Mouse (Mus musculus): ENCODE data around the gene Pcgf2. TPM values are rescaled to one million over a fixed set of nuclear protein-coding genes. Genes with fewer than 3 reads are reported as not detected.
"Not testable (repeated sequence)": the region's sequence is repeated elsewhere in the genome, so short reads cannot be mapped to it uniquely, and the experiment has no call there.

Gene Pcgf2
- polyA plus RNA-seq, 1 experiment: 24.3 TPM

- Histone ChIP-seq H3K79me2 (ENCODE audit: control insufficient read depth, insufficient read depth) (peaks cover 10% of the 10 kb centered on the region), H3ac (ENCODE audit: control insufficient read depth, insufficient read length) (no peak overlapping the region), H3K4me2 (ENCODE audit: low read depth) (peak overlapping the region; percentile 53), H3K36me3 (ENCODE audit: control insufficient read depth, insufficient read depth) (no peaks in the 10 kb centered on the region), H3K4me3 (no peak overlapping the region), H3K27me3 (ENCODE audit: control insufficient read depth, insufficient read depth, insufficient read length) (no peaks in the 10 kb centered on the region)
- TF ChIP-seq POLR2AphosphoS2 (IDR thresholded peaks at IDR 0.05; ENCODE audit: insufficient read length, low read depth) (no peak), USF1 (IDR thresholded peaks at IDR 0.05; ENCODE audit: low read depth) (no peak), POLR2A (IDR thresholded peaks at IDR 0.05; ENCODE audit: insufficient read length, low read depth) (no peak), MAX (IDR thresholded peaks at IDR 0.05; ENCODE audit: low read depth) (no peak), CEBPB (IDR thresholded peaks at IDR 0.05; ENCODE audit: insufficient read depth, poor library complexity, severe bottlenecking) (no peak), TCF12 (IDR thresholded peaks at IDR 0.05; ENCODE audit: insufficient read depth, poor library complexity, severe bottlenecking) (no peak), MYOG (IDR thresholded peaks at IDR 0.05; ENCODE audit: control insufficient read depth in 1 of 3, insufficient read depth in 1 of 3, insufficient read length in 2 of 3, low read depth in 2 of 3) (no peak), MYOD1 (IDR thresholded peaks at IDR 0.05; ENCODE audit: control insufficient read depth in 1 of 3, insufficient read length in 2 of 3, low read depth in 2 of 3) (no peak), SRF (IDR thresholded peaks at IDR 0.05; ENCODE audit: control insufficient read depth, insufficient read length, low read depth) (no peak), REST (IDR thresholded peaks at IDR 0.05; ENCODE audit: insufficient read depth, insufficient read length) (no peak), TCF3 (IDR thresholded peaks at IDR 0.05; ENCODE audit: insufficient read length, low read depth) (no peak), E2F4 (IDR thresholded peaks at IDR 0.05; ENCODE audit: insufficient read depth) (no peak)
These were observed 43.9 kb downstream of the Pcgf2 start for GRCm38 (mm10) chr11:97656269-97656971.

GRCm38 (mm10) chr11:97654210-97654609 lies 46.1 kb downstream of the Pcgf2 start:
- H3K27me3 ChIP-seq (ENCODE audit: control insufficient read depth, insufficient read depth, insufficient read length): no peaks in the 10 kb centered on the region
- no peak overlapping the region for H3K4me3 ChIP-seq
- H3K4me2 ChIP-seq (ENCODE audit: low read depth): no peak overlapping the region
- no peak overlapping the region for H3ac ChIP-seq (ENCODE audit: control insufficient read depth, insufficient read length)
- peaks cover 4% of the 10 kb centered on the region for H3K79me2 ChIP-seq (ENCODE audit: control insufficient read depth, insufficient read depth)
- TF ChIP-seq MAX (IDR thresholded peaks at IDR 0.05; ENCODE audit: low read depth): no peak
- no peak for TF ChIP-seq POLR2A (IDR thresholded peaks at IDR 0.05; ENCODE audit: insufficient read length, low read depth)
- no peak for TF ChIP-seq USF1 (IDR thresholded peaks at IDR 0.05; ENCODE audit: low read depth)
- TF ChIP-seq TCF12 (IDR thresholded peaks at IDR 0.05; ENCODE audit: insufficient read depth, poor library complexity, severe bottlenecking): no peak
- TF ChIP-seq SRF (IDR thresholded peaks at IDR 0.05; ENCODE audit: control insufficient read depth, insufficient read length, low read depth): no peak
- TF ChIP-seq REST (IDR thresholded peaks at IDR 0.05; ENCODE audit: insufficient read depth, insufficient read length): no peak
- TF ChIP-seq MYOG (IDR thresholded peaks at IDR 0.05; ENCODE audit: control insufficient read depth in 1 of 3, insufficient read depth in 1 of 3, insufficient read length in 2 of 3, low read depth in 2 of 3): no peak
- no peak for TF ChIP-seq POLR2AphosphoS2 (IDR thresholded peaks at IDR 0.05; ENCODE audit: insufficient read length, low read depth)
- TF ChIP-seq CEBPB (IDR thresholded peaks at IDR 0.05; ENCODE audit: insufficient read depth, poor library complexity, severe bottlenecking): no peak
- no peak for TF ChIP-seq E2F4 (IDR thresholded peaks at IDR 0.05; ENCODE audit: insufficient read depth)
- no peak for TF ChIP-seq TCF3 (IDR thresholded peaks at IDR 0.05; ENCODE audit: insufficient read length, low read depth)
- no peak for TF ChIP-seq MYOD1 (IDR thresholded peaks at IDR 0.05; ENCODE audit: control insufficient read depth in 1 of 3, insufficient read length in 2 of 3, low read depth in 2 of 3)
- no peaks in the 10 kb centered on the region for H3K36me3 ChIP-seq (ENCODE audit: control insufficient read depth, insufficient read depth)

GRCm38 (mm10) chr11:97653376-97653775 lies 46.9 kb downstream of the Pcgf2 start:
- H3ac ChIP-seq (ENCODE audit: control insufficient read depth, insufficient read length); H3K79me2 ChIP-seq (ENCODE audit: control insufficient read depth, insufficient read depth); H3K36me3 ChIP-seq (ENCODE audit: control insufficient read depth, insufficient read depth): not testable (repeated sequence)

GRCm38 (mm10) chr11:97650341-97650740 lies 50.0 kb downstream of the Pcgf2 start:
- TF ChIP-seq MYOD1 (IDR thresholded peaks at IDR 0.05; ENCODE audit: control insufficient read depth in 1 of 3, insufficient read length in 2 of 3, low read depth in 2 of 3) (no peak), USF1 (IDR thresholded peaks at IDR 0.05; ENCODE audit: low read depth) (no peak), SRF (IDR thresholded peaks at IDR 0.05; ENCODE audit: control insufficient read depth, insufficient read length, low read depth) (no peak), TCF12 (IDR thresholded peaks at IDR 0.05; ENCODE audit: insufficient read depth, poor library complexity, severe bottlenecking) (no peak), REST (IDR thresholded peaks at IDR 0.05; ENCODE audit: insufficient read depth, insufficient read length) (no peak), TCF3 (IDR thresholded peaks at IDR 0.05; ENCODE audit: insufficient read length, low read depth) (no peak), POLR2A (IDR thresholded peaks at IDR 0.05; ENCODE audit: insufficient read length, low read depth) (no peak), MAX (IDR thresholded peaks at IDR 0.05; ENCODE audit: low read depth) (no peak), POLR2AphosphoS2 (IDR thresholded peaks at IDR 0.05; ENCODE audit: insufficient read length, low read depth) (no peak), CEBPB (IDR thresholded peaks at IDR 0.05; ENCODE audit: insufficient read depth, poor library complexity, severe bottlenecking) (no peak), MYOG (IDR thresholded peaks at IDR 0.05; ENCODE audit: control insufficient read depth in 1 of 3, insufficient read depth in 1 of 3, insufficient read length in 2 of 3, low read depth in 2 of 3) (no peak), E2F4 (IDR thresholded peaks at IDR 0.05; ENCODE audit: insufficient read depth) (no peak)
- H3K27me3 ChIP-seq (ENCODE audit: control insufficient read depth, insufficient read depth, insufficient read length): no peaks in the 10 kb centered on the region
- no peak overlapping the region for H3ac ChIP-seq (ENCODE audit: control insufficient read depth, insufficient read length)
- H3K79me2 ChIP-seq (ENCODE audit: control insufficient read depth, insufficient read depth): no peaks in the 10 kb centered on the region
- H3K4me2 ChIP-seq (ENCODE audit: low read depth): no peak overlapping the region
- no peak overlapping the region for H3K4me3 ChIP-seq
- no peaks in the 10 kb centered on the region for H3K36me3 ChIP-seq (ENCODE audit: control insufficient read depth, insufficient read depth)

More at GRCm38 (mm10) chr11:97653376-97653775, 46.9 kb downstream of the Pcgf2 start:
- H3K27me3 ChIP-seq (ENCODE audit: control insufficient read depth, insufficient read depth, insufficient read length); H3K4me2 ChIP-seq (ENCODE audit: low read depth); H3K4me3 ChIP-seq: not testable (repeated sequence)

- not testable (repeated sequence) for H3K27me3 ChIP-seq (ENCODE audit: control insufficient read depth, insufficient read depth, insufficient read length)
These were observed 51.8 kb downstream of the Pcgf2 start for GRCm38 (mm10) chr11:97648541-97648940.

More at GRCm38 (mm10) chr11:97648541-97648940, 51.8 kb downstream of the Pcgf2 start:
- H3K4me3 ChIP-seq; H3ac ChIP-seq (ENCODE audit: control insufficient read depth, insufficient read length); H3K79me2 ChIP-seq (ENCODE audit: control insufficient read depth, insufficient read depth); H3K36me3 ChIP-seq (ENCODE audit: control insufficient read depth, insufficient read depth); H3K4me2 ChIP-seq (ENCODE audit: low read depth): not testable (repeated sequence)

All from myocyte (in vitro differentiated cells).